Mouse (Mus musculus): ENCODE results near the gene Tlr9.

DNA sequence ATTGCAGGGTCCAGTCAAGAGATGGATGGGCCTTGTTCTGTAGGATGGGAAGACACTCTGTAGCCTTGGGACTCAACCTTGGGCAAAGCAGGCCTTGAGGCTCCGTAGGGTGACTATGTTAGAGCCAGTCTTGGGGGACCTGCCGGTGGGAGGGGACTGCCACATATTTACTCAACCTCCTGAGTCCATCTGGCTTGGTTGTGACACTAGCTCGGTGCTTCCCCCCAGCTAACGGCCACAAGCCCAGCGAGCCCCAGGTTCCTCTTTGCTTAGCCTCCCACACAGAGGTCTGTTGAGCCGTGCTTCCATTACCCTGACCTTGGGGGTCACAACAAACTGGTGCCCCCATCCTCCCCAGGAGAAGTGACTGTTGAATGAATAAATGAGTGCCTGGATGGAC lies 38.7 kb downstream of the Tlr9 start:
- TF ChIP-seq CTCF (conservative IDR thresholded peaks at IDR 0.05; ENCODE audit: insufficient read depth, insufficient read length, low read depth, low read length) = no peak
- no peak for TF ChIP-seq POLR2A (IDR thresholded peaks at IDR 0.05; ENCODE audit: low read depth, low read length)

Data from kidney, adult 2 months (tissue).